Mouse (Mus musculus) small intestine, adult 2 months (tissue): ENCODE data around the gene Foxq1.

Experiments
- CTCF ChIP-seq: fragments of 200-500 bp; IDR thresholded peaks from 2 replicates; pipeline ENCODE4 v1.5.1; 2012; ENCODE audit warnings: low read depth, mild to moderate bottlenecking, control low read depth, inconsistent platforms, low read length, moderate library complexity, mixed read lengths; ENCODE audit not compliant: insufficient replicate concordance, insufficient read length; ENCODE audit errors: extremely low read depth
- POLR2A ChIP-seq: fragments of 200-500 bp; IDR thresholded peaks from 2 replicates; pipeline ENCODE4 v1.6.1; 2012; ENCODE audit warnings: low read depth, mild to moderate bottlenecking, control low read depth, inconsistent platforms, low read length, moderate library complexity

GRCm38 (mm10) chr13:31559419-31560144 lies 3.6 kb downstream of the Foxq1 start:
- TF ChIP-seq CTCF (peak; percentile 72; the same call in 1 of the 2 replicates), POLR2A (no peak)
